9 mouse cellular contexts compared by ENCODE assay signal in genomic region chr6:87552054-87552807, GRCm38 (mm10). TPM values are rescaled to one million over a fixed set of nuclear protein-coding genes. Genes with fewer than 3 reads are reported as not detected.
DNase-seq lines count a peak whose midpoint lies in the region; ATAC-seq and TF ChIP-seq lines count a peak whose summit lies in the region.
"Had no signal": no experiment of that assay in that cellular context is flagged by ENCODE, and none has a peak within 500 bp of the region (broad histone marks: within the 10 kb centered on the region; RNA-seq: fewer than 3 reads in every experiment).

No protein-coding gene starts in this region.

- TF ChIP-seq POLR2A in lung, adult 2 months (IDR thresholded peaks at IDR 0.05; ENCODE audit: borderline replicate concordance, extremely low read depth, low read depth, low read length) = no peak

- no peak overlapping the region for H3K9ac ChIP-seq in embryonic facial prominence, embryonic 11.5 days (replicated peaks; ENCODE audit: low read length)

- no peaks in the 10 kb centered on the region for H3K36me3 ChIP-seq in embryonic facial prominence, embryonic 11.5 days (replicated peaks; ENCODE audit: control insufficient read depth, insufficient read depth, low read depth, low read length)
- H3K36me3 ChIP-seq in embryonic facial prominence, embryonic 10.5 days (replicated peaks) = no peaks in the 10 kb centered on the region

- no peaks in the 10 kb centered on the region for H3K4me1 ChIP-seq in embryonic facial prominence, embryonic 11.5 days (ENCODE audit: control insufficient read depth, insufficient read depth, low read length)
- no peaks in the 10 kb centered on the region for H3K4me1 ChIP-seq in embryonic facial prominence, embryonic 10.5 days
- no peaks in the 10 kb centered on the region for H3K4me1 ChIP-seq in lung, adult 2 months (ENCODE audit: control insufficient read depth, insufficient read depth, low read length)

- no peaks in the 10 kb centered on the region for H3K9me3 ChIP-seq in embryonic facial prominence, embryonic 11.5 days (replicated peaks; ENCODE audit: control insufficient read depth, low read length)
- H3K9me3 ChIP-seq in embryonic facial prominence, embryonic 10.5 days = no peaks in the 10 kb centered on the region

- H3K27ac ChIP-seq in embryonic facial prominence, embryonic 11.5 days (replicated peaks; ENCODE audit: low read depth, low read length) = no peak overlapping the region
- H3K27ac ChIP-seq in embryonic facial prominence, embryonic 10.5 days (replicated peaks) = no peak overlapping the region

- TF ChIP-seq CTCF in lung, adult 2 months (IDR thresholded peaks at IDR 0.05; ENCODE audit: insufficient read depth, low read length) = no peak

- DNase-seq in embryonic facial prominence, embryonic 11.5 days (ENCODE audit: low spot score) = peak; percentile 40
- DNase-seq in embryonic facial prominence, embryonic 10.5 days (ENCODE audit: low spot score) = no peak
- DNase-seq in lung, adult 18-20 months = peak; percentile 25 to 50
- DNase-seq in lung, adult 2 months = no peak
- DNase-seq in lung, postnatal 10 days = peak; percentile 56
- peak; percentile 78 for DNase-seq in thymus, postnatal 0 days (ENCODE audit: low spot score)
- no peak for DNase-seq in cerebellum, adult 11-12 months
- DNase-seq in cerebellum, postnatal 4 days (ENCODE audit: low spot score in 2 of 2) = no peak
- DNase-seq: left cerebral cortex, postnatal 4 days had no signal

- H3K4me2 ChIP-seq in embryonic facial prominence, embryonic 11.5 days (ENCODE audit: low read depth, low read length) = no peak overlapping the region

- no peaks in the 10 kb centered on the region for H3K27me3 ChIP-seq in embryonic facial prominence, embryonic 11.5 days (ENCODE audit: control insufficient read depth, insufficient read depth, low read length)
- no peaks in the 10 kb centered on the region for H3K27me3 ChIP-seq in embryonic facial prominence, embryonic 10.5 days (replicated peaks; ENCODE audit: low read depth, poor library complexity, severe bottlenecking)

- ATAC-seq in embryonic facial prominence, embryonic 11.5 days (replicated peaks; ENCODE audit: insufficient number of reproducible peaks, low FRiP score, low TSS enrichment, low read depth) = no peak

- WGBS in embryonic facial prominence, embryonic 11.5 days = 53% methylated on average over 7 of the region's 7 CpGs
- WGBS in embryonic facial prominence, embryonic 10.5 days = 57% methylated on average over 7 of the region's 7 CpGs
- WGBS in lung, adult 2 months = 38% methylated on average over 7 of the region's 7 CpGs

- no peak overlapping the region for H3K4me3 ChIP-seq in embryonic facial prominence, embryonic 11.5 days (ENCODE audit: low read depth, low read length)
- H3K4me3 ChIP-seq in embryonic facial prominence, embryonic 10.5 days = no peak overlapping the region
- no peak overlapping the region for H3K4me3 ChIP-seq in lung, adult 2 months (replicated peaks; ENCODE audit: extremely low read depth, low read depth, low read length)

RNA-seq across cellular contexts. Expression of gene Arhgap25, which starts 19.2 kb away (rescaled TPM):
- 3.9 and 5.0 TPM in 2 replicates for polyA plus RNA-seq in embryonic facial prominence, embryonic 11.5 days (2014; fragmentation: Nextera tagmentation; extraction: Ambion mirVana)
- polyA plus RNA-seq in embryonic facial prominence, embryonic 10.5 days (2016; fragmentation: Nextera tagmentation; extraction: Ambion mirVana) = 3.2 and 3.4 TPM in 2 replicates
- polyA plus RNA-seq in lung, adult 2 months (2012; rRNA removed) = 4.5 and 6.6 TPM in 2 replicates
- polyA plus RNA-seq in thymus, postnatal 0 days (2015; fragmentation: Nextera tagmentation; extraction: Ambion mirVana) = 34.5 and 34.6 TPM in 2 replicates

RNA-seq across cellular contexts. Expression of gene Prokr1, which starts 38.3 kb away (rescaled TPM):
- 1.2 and 2.1 TPM in 2 replicates for polyA plus RNA-seq in embryonic facial prominence, embryonic 11.5 days (2014; fragmentation: Nextera tagmentation; extraction: Ambion mirVana)
- 0.87 and 1.2 TPM in 2 replicates for polyA plus RNA-seq in embryonic facial prominence, embryonic 10.5 days (2016; fragmentation: Nextera tagmentation; extraction: Ambion mirVana)
- 0.41 and 0.83 TPM in 2 replicates for polyA plus RNA-seq in lung, adult 2 months (2012; rRNA removed)
- polyA plus RNA-seq in thymus, postnatal 0 days (2015; fragmentation: Nextera tagmentation; extraction: Ambion mirVana) = 0.07 and 0.21 TPM in 2 replicates

Comparison
In these comparisons a context has a peak if more than half of its experiments do, and no peak if none do; other contexts are left out.
1. DNase-seq: peak in embryonic facial prominence, embryonic 11.5 days (single experiment), lung, adult 18-20 months (2 of 2), lung, postnatal 10 days (single experiment) and thymus, postnatal 0 days (single experiment); none in embryonic facial prominence, embryonic 10.5 days (single experiment), lung, adult 2 months (single experiment), cerebellum, adult 11-12 months (single experiment) and cerebellum, postnatal 4 days (0 of 2).